ENCODE assay signal across 10 mouse cellular contexts in the genomic region with DNA sequence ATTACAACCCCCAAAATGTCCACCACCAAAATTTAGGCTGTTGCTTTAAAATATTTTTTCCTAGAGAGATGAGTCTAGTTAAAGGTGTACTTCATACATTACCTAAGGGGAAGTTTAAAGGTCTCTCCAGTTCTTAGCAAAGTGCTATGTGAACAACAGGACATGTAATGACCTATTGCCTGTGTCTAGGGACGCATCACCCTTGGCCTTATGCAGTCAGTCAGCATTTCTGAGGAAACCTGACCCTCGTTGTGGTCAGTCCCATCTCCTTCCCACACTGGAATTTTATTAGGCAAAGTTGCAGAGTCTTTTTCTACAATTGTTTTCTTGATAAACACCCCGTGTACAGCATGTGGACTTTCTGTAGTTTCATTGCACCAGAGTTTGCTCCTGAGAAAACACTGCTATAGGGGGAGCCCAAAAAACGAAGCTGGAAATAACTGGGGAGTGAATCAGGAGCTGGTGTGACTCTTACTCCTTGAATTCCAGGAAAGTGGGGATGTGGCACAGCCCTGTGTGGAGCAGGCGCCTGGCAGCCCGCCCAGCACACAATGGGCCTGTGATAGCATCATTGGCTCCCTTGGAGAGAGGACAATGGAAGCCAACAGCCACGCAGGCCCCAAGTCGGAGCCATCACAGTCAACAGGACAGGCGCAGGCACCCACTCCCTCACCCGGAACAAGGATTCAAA.
DNase-seq lines count a peak whose midpoint lies in the region; ATAC-seq and TF ChIP-seq lines count a peak whose summit lies in the region.
"Had no signal": no experiment of that assay in that cellular context is flagged by ENCODE, and none has a peak within 500 bp of the region (broad histone marks: within the 10 kb centered on the region; RNA-seq: fewer than 3 reads in every experiment).

No protein-coding gene starts in this region.

- peaks cover 6% of the 10 kb centered on the region for H3K4me1 ChIP-seq in kidney, embryonic 14.5 days (ENCODE audit: control insufficient read depth, insufficient read depth, low read length)
- H3K4me1 ChIP-seq in midbrain, embryonic 16.5 days (ENCODE audit: control insufficient read depth, insufficient read depth, low read length) = no peaks in the 10 kb centered on the region

- no peaks in the 10 kb centered on the region for H3K9me3 ChIP-seq in kidney, embryonic 14.5 days (ENCODE audit: control insufficient read depth, low read length)
- peaks cover 3% of the 10 kb centered on the region; the same call in 1 of the 2 replicates for H3K9me3 ChIP-seq in midbrain, embryonic 16.5 days (replicated peaks; ENCODE audit: control insufficient read depth, low read length, poor library complexity, severe bottlenecking)

- no peak overlapping the region for H3K4me2 ChIP-seq in kidney, embryonic 14.5 days (replicated peaks; ENCODE audit: low read depth, low read length)
- peak overlapping the region; percentile 51 for H3K4me2 ChIP-seq in myocyte (ENCODE audit: low read depth)
- no peak overlapping the region for H3K4me2 ChIP-seq in midbrain, embryonic 16.5 days (ENCODE audit: low read length)

- no peak overlapping the region for H3K27ac ChIP-seq in kidney, embryonic 14.5 days (ENCODE audit: low read depth, low read length)
- H3K27ac ChIP-seq in midbrain, embryonic 16.5 days (ENCODE audit: low read length) = no peak overlapping the region
- H3K27ac ChIP-seq: liver, embryonic 14.5 days had no signal

- intact Hi-C loops in left cerebral cortex, postnatal 4 days (cut with DNase I) = loop anchor here (10.0 kb wide), 1 partner anchor 263 kb away; no protein-coding TSS in a partner anchor
- intact Hi-C loops in left cerebral cortex, postnatal 36 days (cut with DNase I) = no loop called here

- DNase-seq in left cerebral cortex, postnatal 4 days = peak; percentile 39
- DNase-seq in left cerebral cortex, postnatal 36 days (ENCODE audit: low spot score in 2 of 2) = no peak
- DNase-seq in gastrocnemius, adult 18-20 months (ENCODE audit: low spot score) = peak; percentile 43
- DNase-seq in T-cell, adult 2 months (ENCODE audit: low spot score) = no peak

- no peak for TF ChIP-seq POLR2A in myocyte (IDR thresholded peaks at IDR 0.05; ENCODE audit: insufficient read length, low read depth)

- H3ac ChIP-seq in myocyte (ENCODE audit: control insufficient read depth, insufficient read length) = no peak overlapping the region

- ATAC-seq in kidney, embryonic 14.5 days (ENCODE audit: low FRiP score, low TSS enrichment) = 0 out of 2 replicates have a peak, but pooled peaks have one; percentile 32
- no peak for ATAC-seq in granulocyte monocyte progenitor cell, adult 5-6 weeks (replicated peaks; ENCODE audit: poor library complexity, severe bottlenecking)
- no peak for ATAC-seq in midbrain, embryonic 16.5 days
- ATAC-seq: intestine, postnatal 0 days had no signal

- H3K9ac ChIP-seq in kidney, embryonic 14.5 days (ENCODE audit: low read depth, low read length) = no peak overlapping the region
- H3K9ac ChIP-seq in midbrain, embryonic 16.5 days (ENCODE audit: low read depth, low read length) = no peak overlapping the region
- H3K9ac ChIP-seq: liver, embryonic 14.5 days had no signal

- H3K27me3 ChIP-seq in kidney, embryonic 14.5 days (ENCODE audit: control insufficient read depth, insufficient read depth, low read length) = no peaks in the 10 kb centered on the region
- H3K27me3 ChIP-seq in myocyte (ENCODE audit: control insufficient read depth, insufficient read depth, insufficient read length) = no peaks in the 10 kb centered on the region
- H3K27me3 ChIP-seq in midbrain, embryonic 16.5 days (ENCODE audit: control insufficient read depth, insufficient read depth, low read depth, low read length) = no peaks in the 10 kb centered on the region

- H3K4me3 ChIP-seq in kidney, embryonic 14.5 days (ENCODE audit: low read length) = no peak overlapping the region
- H3K4me3 ChIP-seq in myocyte = no peak overlapping the region
- H3K4me3 ChIP-seq in midbrain, embryonic 16.5 days (ENCODE audit: low read depth, low read length) = no peak overlapping the region

- 52% methylated on average over 10 of the region's 10 CpGs for WGBS in kidney, embryonic 14.5 days
- 54% methylated on average over 10 of the region's 10 CpGs for WGBS in midbrain, embryonic 16.5 days

- H3K36me3 ChIP-seq in kidney, embryonic 14.5 days (ENCODE audit: control insufficient read depth, insufficient read depth, low read length) = no peaks in the 10 kb centered on the region
- no peaks in the 10 kb centered on the region for H3K36me3 ChIP-seq in myocyte (ENCODE audit: control insufficient read depth, insufficient read depth)
- no peaks in the 10 kb centered on the region for H3K36me3 ChIP-seq in midbrain, embryonic 16.5 days (ENCODE audit: control insufficient read depth, insufficient read depth, low read length)

- H3K79me2 ChIP-seq in myocyte (ENCODE audit: control insufficient read depth, insufficient read depth) = no peaks in the 10 kb centered on the region

TF ChIP-seq in myocyte, 11 proteins besides CTCF, POLR2A, EP300 and RAD21:
- TF ChIP-seq MYOD1 (IDR thresholded peaks at IDR 0.05; ENCODE audit: control insufficient read depth in 1 of 3, insufficient read length in 2 of 3, low read depth in 2 of 3) (peak in 1 of 3 experiments; percentile 40), POLR2AphosphoS2 (IDR thresholded peaks at IDR 0.05; ENCODE audit: insufficient read length, low read depth) (no peak)

Comparison
In these comparisons a context has a peak if more than half of its experiments do, and no peak if none do; other contexts are left out.
1. DNase-seq: peak in left cerebral cortex, postnatal 4 days (single experiment) and gastrocnemius, adult 18-20 months (single experiment); none in left cerebral cortex, postnatal 36 days (0 of 2) and T-cell, adult 2 months (single experiment).